Mouse (Mus musculus): ENCODE data around the gene Ccdc43. TPM values are rescaled to one million over a fixed set of nuclear protein-coding genes. Genes with fewer than 3 reads are reported as not detected.

Gene Ccdc43
- polyA plus RNA-seq (2014; fragmentation: Nextera tagmentation; extraction: Ambion mirVana) = 41.1 and 47.9 TPM in 2 replicates

- DNase-seq (ENCODE audit: low spot score) (peak; percentile 84), ATAC-seq (ENCODE audit: low read depth) (peak; percentile 97)
- Histone ChIP-seq H3K4me2 (ENCODE audit: low read depth, low read length) (peak within 1 kb of the TSS; percentile 65), H3K9ac (ENCODE audit: low read depth, low read length) (peak within 1 kb of the TSS; percentile 77), H3K4me3 (ENCODE audit: low read depth, low read length) (peak within 1 kb of the TSS; percentile 60), H3K36me3 (ENCODE audit: control insufficient read depth, insufficient read depth, low read length) (peaks cover 11% of the 10 kb centered on the region), H3K4me1 (ENCODE audit: control insufficient read depth, insufficient read depth, low read length) (peaks cover 15% of the 10 kb centered on the region; the same call in 1 of the 2 replicates), H3K9me3 (ENCODE audit: control insufficient read depth, low read length) (no peaks in the 10 kb centered on the region), H3K27me3 (replicated peaks; ENCODE audit: control insufficient read depth, insufficient read depth, low read length) (no peaks in the 10 kb centered on the region), H3K27ac (replicated peaks; ENCODE audit: low read depth, low read length) (no peak within 1 kb of the TSS; the same call in 1 of the 2 replicates)
- under 1% methylated on average over 44 of the region's 49 CpGs for WGBS
These were observed at the start of gene Ccdc43 for GRCm38 (mm10) chr11:102697338-102698017. Gene Ccdc43, minus strand, starts transcription at chr11:102697782.

DNA sequence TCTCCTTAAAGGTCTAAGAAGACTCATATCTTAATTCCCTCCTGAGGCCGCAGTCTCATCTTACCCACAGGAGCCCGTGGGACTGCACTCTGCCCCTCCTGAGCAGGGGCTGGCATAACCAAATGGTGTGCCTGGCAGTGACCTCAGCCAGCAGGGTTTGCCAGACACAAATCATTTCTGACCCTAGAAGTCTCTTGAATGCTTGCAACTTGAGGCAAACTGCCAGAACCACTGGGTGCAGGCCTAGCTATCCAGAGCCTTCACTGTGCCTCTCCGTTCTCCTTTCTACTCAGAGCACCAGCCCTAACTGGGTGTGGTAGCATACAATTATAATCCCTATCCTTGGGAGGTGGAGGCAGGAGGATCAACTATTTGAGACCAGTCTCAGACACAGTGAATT, 47.2 kb upstream of the Ccdc43 start:
- H3K4me2 ChIP-seq (ENCODE audit: low read depth, low read length) = no peak overlapping the region
- H3K27me3 ChIP-seq (replicated peaks; ENCODE audit: control insufficient read depth, insufficient read depth, low read length) = no peaks in the 10 kb centered on the region
- no peaks in the 10 kb centered on the region for H3K36me3 ChIP-seq (ENCODE audit: control insufficient read depth, insufficient read depth, low read length)
- ATAC-seq (ENCODE audit: low read depth) = no peak
- WGBS = 88% methylated on average over 3 of the region's 3 CpGs
- H3K9me3 ChIP-seq (ENCODE audit: control insufficient read depth, low read length) = no peaks in the 10 kb centered on the region
- H3K27ac ChIP-seq (replicated peaks; ENCODE audit: low read depth, low read length) = no peak overlapping the region
- DNase-seq (ENCODE audit: low spot score) = no peak
- no peaks in the 10 kb centered on the region for H3K4me1 ChIP-seq (ENCODE audit: control insufficient read depth, insufficient read depth, low read length)
- H3K9ac ChIP-seq (ENCODE audit: low read depth, low read length) = no peak overlapping the region
- H3K4me3 ChIP-seq (ENCODE audit: low read depth, low read length) = no peak overlapping the region

DNA sequence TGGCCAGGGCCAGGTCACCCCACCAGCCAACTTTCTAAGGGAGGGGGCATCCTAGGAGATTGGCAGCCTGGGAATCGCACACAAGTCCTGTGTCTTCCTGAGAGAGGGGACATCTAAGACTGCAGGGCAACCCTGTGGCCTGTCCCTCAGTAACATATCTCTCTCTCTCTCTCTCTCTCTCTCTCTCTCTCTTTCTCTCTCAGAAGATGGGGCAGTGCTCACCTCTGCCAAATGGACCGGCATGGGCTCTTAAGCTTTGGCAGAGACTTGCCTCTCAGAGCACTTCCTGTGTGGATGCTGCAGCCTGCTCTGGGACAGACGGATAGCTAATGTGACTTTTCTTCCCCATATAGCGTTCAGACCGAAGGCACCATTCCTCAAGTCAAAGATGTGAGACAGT, 45.3 kb upstream of the Ccdc43 start:
- DNase-seq (ENCODE audit: low spot score) (no peak), ATAC-seq (ENCODE audit: low read depth) (no peak)
- H3K4me3 ChIP-seq (ENCODE audit: low read depth, low read length) = no peak overlapping the region
- H3K4me1 ChIP-seq (ENCODE audit: control insufficient read depth, insufficient read depth, low read length) = peaks cover 3% of the 10 kb centered on the region; the same call in 1 of the 2 replicates
- no peaks in the 10 kb centered on the region for H3K27me3 ChIP-seq (replicated peaks; ENCODE audit: control insufficient read depth, insufficient read depth, low read length)
- H3K27ac ChIP-seq (replicated peaks; ENCODE audit: low read depth, low read length) = no peak overlapping the region
- no peaks in the 10 kb centered on the region for H3K36me3 ChIP-seq (ENCODE audit: control insufficient read depth, insufficient read depth, low read length)
- no peaks in the 10 kb centered on the region for H3K9me3 ChIP-seq (ENCODE audit: control insufficient read depth, low read length)
- 78% methylated on average over 5 of the region's 5 CpGs for WGBS
- no peak overlapping the region for H3K9ac ChIP-seq (ENCODE audit: low read depth, low read length)
- no peak overlapping the region for H3K4me2 ChIP-seq (ENCODE audit: low read depth, low read length)

GRCm38 (mm10) chr11:102742066-102742465, 44.5 kb upstream of the Ccdc43 start:
- Histone ChIP-seq H3K9me3 (ENCODE audit: control insufficient read depth, low read length) (no peaks in the 10 kb centered on the region), H3K4me2 (ENCODE audit: low read depth, low read length) (no peak overlapping the region), H3K27me3 (replicated peaks; ENCODE audit: control insufficient read depth, insufficient read depth, low read length) (no peaks in the 10 kb centered on the region), H3K9ac (ENCODE audit: low read depth, low read length) (no peak overlapping the region), H3K36me3 (ENCODE audit: control insufficient read depth, insufficient read depth, low read length) (no peaks in the 10 kb centered on the region), H3K4me3 (ENCODE audit: low read depth, low read length) (no peak overlapping the region), H3K4me1 (ENCODE audit: control insufficient read depth, insufficient read depth, low read length) (peaks cover 3% of the 10 kb centered on the region; the same call in 1 of the 2 replicates), H3K27ac (replicated peaks; ENCODE audit: low read depth, low read length) (no peak overlapping the region)
- 61% methylated on average over 7 of the region's 7 CpGs for WGBS
- DNase-seq (ENCODE audit: low spot score) = no peak
- ATAC-seq (ENCODE audit: low read depth) = no peak

DNA sequence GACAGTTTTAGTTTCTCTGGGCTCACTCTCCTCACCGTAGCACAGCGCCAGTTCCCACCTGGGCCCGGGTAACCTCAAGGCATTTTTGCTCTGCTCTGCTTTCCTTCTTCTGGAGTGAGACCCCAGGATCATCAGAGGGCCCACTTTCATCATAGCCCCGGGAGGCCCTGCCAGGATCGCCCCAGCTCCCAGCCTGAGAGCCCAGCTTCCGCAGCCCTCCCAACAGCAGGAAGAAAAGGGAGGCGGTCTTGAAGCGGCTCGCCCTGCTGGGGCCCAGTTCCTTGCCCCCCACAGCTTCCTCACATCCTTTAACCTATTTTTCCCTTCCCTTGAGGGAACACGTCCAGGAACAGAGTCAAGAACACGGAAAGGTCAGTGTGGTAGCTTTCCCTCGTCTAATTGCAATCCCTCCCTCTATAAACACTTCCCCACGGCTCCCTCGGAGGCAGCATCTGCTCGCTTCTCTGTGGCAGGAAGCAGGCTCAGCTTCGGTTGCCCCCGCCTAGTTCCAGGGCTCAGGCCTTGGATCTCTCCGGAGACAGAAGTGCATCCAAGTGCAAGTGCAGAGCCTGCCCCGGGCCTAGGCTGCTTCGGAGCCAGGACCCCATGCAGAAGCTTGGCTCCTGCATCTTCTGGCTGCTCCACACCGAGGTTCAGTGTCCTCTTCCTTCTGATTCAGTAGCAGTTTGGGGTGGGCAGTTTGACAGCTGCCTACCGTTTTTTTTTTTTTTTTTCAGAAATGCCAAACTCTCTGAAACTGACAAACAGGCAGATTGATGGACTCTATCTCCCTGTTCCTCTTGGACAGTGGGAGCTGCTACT, 43.8 kb upstream of the Ccdc43 start:
- no peaks in the 10 kb centered on the region for H3K9me3 ChIP-seq (ENCODE audit: control insufficient read depth, low read length)
- WGBS = 16% methylated on average over 21 of the region's 22 CpGs
- ATAC-seq (ENCODE audit: low read depth) = no peak
- no peaks in the 10 kb centered on the region for H3K27me3 ChIP-seq (replicated peaks; ENCODE audit: control insufficient read depth, insufficient read depth, low read length)
- no peaks in the 10 kb centered on the region for H3K36me3 ChIP-seq (ENCODE audit: control insufficient read depth, insufficient read depth, low read length)
- peak; percentile 45 for DNase-seq (ENCODE audit: low spot score)
- no peak overlapping the region for H3K27ac ChIP-seq (replicated peaks; ENCODE audit: low read depth, low read length)
- H3K9ac ChIP-seq (ENCODE audit: low read depth, low read length) = peak overlapping the region; percentile 21
- H3K4me3 ChIP-seq (ENCODE audit: low read depth, low read length) = no peak overlapping the region
- peak overlapping the region; percentile 13; the same call in 1 of the 2 replicates for H3K4me2 ChIP-seq (ENCODE audit: low read depth, low read length)
- peaks cover 3% of the 10 kb centered on the region; the same call in 1 of the 2 replicates for H3K4me1 ChIP-seq (ENCODE audit: control insufficient read depth, insufficient read depth, low read length)

DNA sequence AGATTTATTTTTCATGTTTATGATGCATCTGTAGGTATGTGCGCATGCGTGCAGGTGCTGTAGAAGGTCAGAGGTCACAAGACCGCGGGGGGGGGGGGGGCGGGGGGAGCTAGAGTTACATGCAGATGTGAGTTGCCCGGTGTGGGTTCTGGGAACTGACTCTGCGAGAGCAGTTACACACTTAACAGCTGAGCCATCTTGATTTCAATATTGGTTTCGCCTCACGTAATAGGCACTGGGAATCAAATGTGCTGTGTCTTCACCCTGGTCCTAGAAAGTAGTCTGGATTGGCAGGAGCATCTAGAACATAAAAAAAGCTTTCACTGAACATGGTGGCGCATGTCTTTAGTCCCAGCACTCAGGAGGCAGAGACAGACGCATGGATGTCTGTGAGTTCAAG, 43.1 kb upstream of the Ccdc43 start:
- no peak for ATAC-seq (ENCODE audit: low read depth)

GRCm38 (mm10) chr11:102739278-102739966, 41.8 kb upstream of the Ccdc43 start:
- H3K4me2 ChIP-seq (ENCODE audit: low read depth, low read length) = peak overlapping the region; percentile 54
- no peak overlapping the region for H3K27ac ChIP-seq (replicated peaks; ENCODE audit: low read depth, low read length)
- WGBS = 7% methylated on average over 20 of the region's 20 CpGs
- peaks cover 3% of the 10 kb centered on the region; the same call in 1 of the 2 replicates for H3K4me1 ChIP-seq (ENCODE audit: control insufficient read depth, insufficient read depth, low read length)
- ATAC-seq (ENCODE audit: low read depth) (peak; percentile 85), DNase-seq (ENCODE audit: low spot score) (peak; percentile 90)
- peak overlapping the region; percentile 47; the same call in 1 of the 2 replicates for H3K9ac ChIP-seq (ENCODE audit: low read depth, low read length)
- no peaks in the 10 kb centered on the region for H3K9me3 ChIP-seq (ENCODE audit: control insufficient read depth, low read length)
- H3K27me3 ChIP-seq (replicated peaks; ENCODE audit: control insufficient read depth, insufficient read depth, low read length) = no peaks in the 10 kb centered on the region
- H3K36me3 ChIP-seq (ENCODE audit: control insufficient read depth, insufficient read depth, low read length) = no peaks in the 10 kb centered on the region
- H3K4me3 ChIP-seq (ENCODE audit: low read depth, low read length) = peak overlapping the region; percentile 19

More for the DNA sequence above, 43.1 kb upstream of the Ccdc43 start:
- Histone ChIP-seq H3K4me1 (ENCODE audit: control insufficient read depth, insufficient read depth, low read length) (peaks cover 3% of the 10 kb centered on the region; the same call in 1 of the 2 replicates), H3K4me2 (ENCODE audit: low read depth, low read length) (no peak overlapping the region), H3K9me3 (ENCODE audit: control insufficient read depth, low read length) (no peaks in the 10 kb centered on the region), H3K4me3 (ENCODE audit: low read depth, low read length) (no peak overlapping the region), H3K9ac (ENCODE audit: low read depth, low read length) (no peak overlapping the region), H3K27me3 (replicated peaks; ENCODE audit: control insufficient read depth, insufficient read depth, low read length) (no peaks in the 10 kb centered on the region), H3K27ac (replicated peaks; ENCODE audit: low read depth, low read length) (no peak overlapping the region), H3K36me3 (ENCODE audit: control insufficient read depth, insufficient read depth, low read length) (no peaks in the 10 kb centered on the region)
- no peak for DNase-seq (ENCODE audit: low spot score)
- 41% methylated on average over 11 of the region's 11 CpGs for WGBS

DNA sequence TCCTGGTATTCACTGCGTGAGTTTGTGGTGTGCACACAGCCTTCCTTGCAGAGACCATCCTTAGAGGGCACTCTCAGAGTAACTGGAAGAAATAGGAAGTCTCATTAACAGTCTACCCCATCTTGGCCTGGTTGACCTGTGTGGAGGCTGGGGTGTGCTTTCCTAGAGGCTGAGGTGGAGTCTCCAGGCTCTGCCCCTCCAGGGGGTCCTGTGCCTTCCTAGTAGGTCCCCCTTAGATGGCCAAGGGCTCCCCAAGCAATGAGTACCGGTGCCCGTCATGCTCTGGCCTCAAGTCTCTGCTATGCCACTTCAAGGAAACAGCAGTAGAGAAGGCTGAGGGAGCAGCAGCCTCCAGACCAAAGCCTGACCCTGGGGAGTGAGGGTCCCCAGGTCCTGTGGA, 40.5 kb upstream of the Ccdc43 start:
- no peaks in the 10 kb centered on the region for H3K9me3 ChIP-seq (ENCODE audit: control insufficient read depth, low read length)
- DNase-seq (ENCODE audit: low spot score) (no peak), ATAC-seq (ENCODE audit: low read depth) (no peak)
- 80% methylated on average over 3 of the region's 3 CpGs for WGBS
- H3K9ac ChIP-seq (ENCODE audit: low read depth, low read length) = no peak overlapping the region
- no peak overlapping the region for H3K4me2 ChIP-seq (ENCODE audit: low read depth, low read length)
- H3K36me3 ChIP-seq (ENCODE audit: control insufficient read depth, insufficient read depth, low read length) = no peaks in the 10 kb centered on the region
- H3K27me3 ChIP-seq (replicated peaks; ENCODE audit: control insufficient read depth, insufficient read depth, low read length) = no peaks in the 10 kb centered on the region
- H3K27ac ChIP-seq (replicated peaks; ENCODE audit: low read depth, low read length) = no peak overlapping the region
- H3K4me3 ChIP-seq (ENCODE audit: low read depth, low read length) = no peak overlapping the region
- peaks cover 3% of the 10 kb centered on the region; the same call in 1 of the 2 replicates for H3K4me1 ChIP-seq (ENCODE audit: control insufficient read depth, insufficient read depth, low read length)

Measured in embryonic facial prominence, embryonic 14.5 days (tissue).